Mouse (Mus musculus) heart, postnatal 14 days (tissue): ENCODE data around the gene Il18bp. TPM values are rescaled to one million over a fixed set of nuclear protein-coding genes. Genes with fewer than 3 reads are reported as not detected.
A peak's percentile ranks its signal among the peaks of the same experiment; 100 is the strongest.
"Not testable (repeated sequence)": the region's sequence is repeated elsewhere in the genome, so short reads cannot be mapped to it uniquely, and the experiment has no call there.

Experiments used
- DNase-seq, 2 experiments: peaks; one replicate each; pipeline ENCODE4 v3.0.0; 2021 to 2022
- intact Hi-C: fragments of 180-260 bp; cut with DNase I; formaldehyde crosslinking; loops from one replicate; pipeline ENCODE4 v1.15.1; 2025
- long read RNA-seq, 2 experiments: library from polyadenylated mRNA; stranded (forward); transcript quantifications; one replicate each; pipeline ENCODE4 v2.0.0; 2021
- total RNA-seq, 2 experiments: library from RNA; stranded (reverse); gene quantifications; 2 replicates each; pipeline ENCODE4 v1.2.3; 2021

Gene Il18bp
- 1 to 10 TPM; 5.1 to 6.4 TPM for total RNA-seq
- long read RNA-seq, experiment 1, partial matches to known transcripts: 3 of 6 reads
- long read RNA-seq, experiment 1, other reads (novel, unspliced or antisense): 1 of 6 reads
- long read RNA-seq, experiment 2, partial matches to known transcripts: 6 of 7 reads
- long read RNA-seq, experiment 2, other reads (novel, unspliced or antisense): 0 of 7 reads

DNA sequence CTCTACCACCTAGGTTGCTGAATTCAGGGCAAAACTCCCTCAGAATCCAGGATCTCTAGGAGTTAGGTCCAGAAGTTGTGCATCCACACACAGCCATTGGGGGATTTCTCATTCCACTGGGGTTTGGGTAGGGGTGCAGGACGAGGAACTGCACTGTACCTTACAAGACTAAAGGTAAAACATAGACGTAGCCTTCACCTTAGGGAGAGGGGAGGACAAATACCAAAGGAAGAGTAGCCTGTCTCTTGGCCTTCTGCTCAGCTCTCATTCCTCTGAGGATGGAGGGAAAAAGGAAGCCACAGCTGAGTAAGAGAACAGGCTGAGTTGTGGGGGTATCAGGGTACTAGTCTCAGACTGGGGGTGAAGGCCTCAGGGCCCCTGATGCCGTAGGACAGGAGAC lies at the start of gene Il18bp:
TSS of gene Il18bp (minus strand) at position 101 of the 400 bp plus-strand sequence.
- no peak for DNase-seq
- intact Hi-C loops: no loop called here

DNA sequence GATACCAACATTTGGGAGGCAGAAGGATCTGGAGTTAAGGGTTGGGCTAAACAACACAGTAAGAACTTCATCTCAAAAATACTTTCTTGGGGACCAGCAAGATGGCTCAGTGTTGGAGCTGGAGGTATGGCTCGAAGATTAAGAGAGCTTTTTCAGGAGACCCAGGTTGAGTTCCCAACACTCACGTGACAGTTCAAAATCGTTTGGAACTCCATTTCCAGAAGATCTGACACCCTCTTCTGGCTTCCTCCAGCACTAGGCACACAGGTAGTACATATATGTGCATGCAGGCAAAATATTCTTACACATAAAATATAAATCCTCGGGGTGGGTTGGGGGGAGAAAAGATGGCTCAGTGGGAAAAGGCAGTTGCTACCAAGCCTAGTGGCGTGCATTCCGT lies 47.9 kb upstream of the Il18bp start:
- intact Hi-C loops: no loop called here
- no peak for DNase-seq

DNA sequence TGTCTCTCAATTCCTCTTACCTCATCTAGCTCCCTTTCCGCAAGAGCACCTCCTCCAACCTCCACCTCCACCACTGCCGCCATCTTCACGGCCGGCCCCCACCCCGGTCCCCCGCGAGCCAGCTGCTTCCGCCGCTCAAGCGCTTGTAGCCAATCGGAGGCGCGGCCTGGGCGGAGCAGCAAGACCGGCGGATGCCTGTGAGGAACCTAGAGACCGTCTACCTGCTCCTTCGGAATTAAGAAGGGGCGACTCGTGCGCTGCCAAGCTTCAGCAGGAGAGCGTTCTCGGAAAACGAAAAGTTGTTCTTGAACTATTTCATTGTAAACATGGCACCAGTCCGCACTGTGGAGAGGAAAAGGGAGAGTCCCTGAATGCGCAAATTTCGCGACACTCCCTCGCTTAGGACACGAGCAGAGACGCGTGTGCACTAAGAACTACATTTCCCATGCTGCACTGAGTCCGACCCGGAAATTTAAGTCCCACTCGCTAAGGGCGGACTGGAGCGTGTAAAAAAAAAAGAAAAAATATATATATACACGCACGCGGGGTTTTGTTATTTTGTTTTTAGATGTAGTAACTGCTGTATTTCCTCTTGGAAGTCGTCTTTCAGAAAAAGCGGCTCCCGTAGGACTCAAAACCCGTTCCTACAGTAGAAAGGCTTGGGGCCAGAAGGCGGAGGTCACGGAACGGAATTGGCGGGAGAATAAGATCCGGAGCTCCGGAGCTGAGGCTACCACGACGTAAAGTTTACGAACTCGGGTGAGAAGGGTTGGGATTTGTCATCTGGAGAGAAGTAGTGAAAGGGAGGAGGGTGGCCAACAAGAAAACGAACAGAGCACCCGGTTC lies 46.8 kb upstream of the Il18bp start, which contains the start of the genes Rnf121, Xndc1 and Xntrpc:
TSS of gene Rnf121 (minus strand) at position 424 of the 846 bp plus-strand sequence.
TSS of gene Xndc1 (plus strand) at position 466 of the 846 bp plus-strand sequence.
TSS of gene Xntrpc (plus strand) at position 668 of the 846 bp plus-strand sequence.
- intact Hi-C loops: no loop called here

DNA sequence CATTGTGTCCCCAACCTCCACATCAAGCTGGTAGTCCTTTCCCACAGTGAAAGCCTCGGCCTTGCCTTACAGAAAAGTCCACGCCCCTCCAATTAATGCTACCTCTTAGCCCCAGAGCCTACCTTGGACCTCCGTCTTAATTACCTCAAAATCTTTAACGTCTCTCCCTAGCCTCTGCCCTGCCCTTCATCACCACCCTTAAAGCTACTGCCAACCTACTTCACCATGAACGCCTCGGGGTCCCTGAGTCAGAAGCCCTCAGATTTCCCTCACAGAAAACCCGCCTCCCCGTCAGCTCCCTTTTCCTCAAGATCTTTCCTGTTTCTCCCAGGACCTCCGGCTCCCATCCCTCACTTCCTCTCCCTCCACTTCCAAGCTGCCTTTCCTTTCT lies 46.2 kb upstream of the Il18bp start:
- intact Hi-C loops: no loop called here

More for the DNA sequence above, 46.8 kb upstream of the Il18bp start, which contains the start of the genes Rnf121, Xndc1 and Xntrpc:
- peak; percentile 92 to 93 for DNase-seq

DNA sequence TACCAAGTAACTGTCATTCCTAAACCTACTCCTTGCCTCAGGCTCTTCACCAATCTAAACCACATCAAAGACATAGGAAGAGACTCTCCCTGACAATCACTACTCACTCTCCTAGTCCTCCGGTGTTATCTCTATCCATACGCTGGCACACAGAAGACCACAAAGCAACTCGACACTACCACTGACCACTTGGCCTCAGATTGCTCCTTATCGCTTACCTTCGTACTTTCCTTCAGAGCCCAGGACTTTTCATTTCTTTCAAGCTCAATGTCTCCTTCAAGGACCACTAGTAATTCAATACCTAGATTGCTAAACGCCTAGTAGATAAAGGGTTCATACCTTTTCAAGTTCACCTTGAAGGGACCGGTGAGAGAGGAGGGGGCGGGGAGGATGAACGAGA lies 45.4 kb upstream of the Il18bp start:
- DNase-seq: no peak

More for the DNA sequence above, 46.2 kb upstream of the Il18bp start:
- DNase-seq: no peak

DNA sequence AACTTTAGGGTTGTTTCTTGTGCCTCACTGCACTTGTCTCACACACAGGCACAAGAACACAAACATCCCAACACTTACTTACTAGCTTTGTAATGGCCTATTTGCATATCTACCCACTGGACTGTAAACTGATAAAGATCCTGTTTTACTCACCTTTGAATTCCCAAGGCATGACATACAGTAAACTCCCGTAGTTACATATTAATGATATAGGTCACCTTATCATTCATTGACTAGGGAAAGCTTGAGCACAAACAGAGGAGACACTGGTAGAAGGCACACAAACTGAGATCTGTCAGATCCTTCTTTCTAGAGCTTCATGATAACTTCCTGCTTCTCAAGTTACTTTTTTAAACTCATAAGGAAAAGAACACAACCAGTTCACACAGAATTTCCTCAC lies 43.7 kb upstream of the Il18bp start:
- DNase-seq: no peak
- intact Hi-C loops: no loop called here

More for the DNA sequence above, 45.4 kb upstream of the Il18bp start:
- intact Hi-C loops: no loop called here

DNA sequence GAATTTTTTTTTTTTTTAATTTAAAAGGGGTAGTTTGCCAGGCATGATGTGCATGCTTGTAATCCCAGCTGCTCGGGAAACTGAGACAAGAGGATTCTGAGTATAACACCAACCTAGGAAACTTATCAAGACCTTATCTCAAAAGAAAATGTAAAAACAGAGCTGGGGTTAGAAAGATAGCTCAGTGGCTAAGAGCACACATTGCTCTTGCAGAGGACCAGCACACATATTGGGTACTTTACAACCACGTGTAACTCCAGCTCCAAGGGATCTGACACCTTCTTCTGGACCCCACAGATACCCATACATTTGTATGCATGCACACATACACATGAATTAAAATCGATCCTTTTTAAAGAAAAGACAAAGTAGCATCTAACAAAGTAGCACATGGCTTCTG lies 42.9 kb upstream of the Il18bp start:
- no peak for DNase-seq
- intact Hi-C loops: no loop called here

DNA sequence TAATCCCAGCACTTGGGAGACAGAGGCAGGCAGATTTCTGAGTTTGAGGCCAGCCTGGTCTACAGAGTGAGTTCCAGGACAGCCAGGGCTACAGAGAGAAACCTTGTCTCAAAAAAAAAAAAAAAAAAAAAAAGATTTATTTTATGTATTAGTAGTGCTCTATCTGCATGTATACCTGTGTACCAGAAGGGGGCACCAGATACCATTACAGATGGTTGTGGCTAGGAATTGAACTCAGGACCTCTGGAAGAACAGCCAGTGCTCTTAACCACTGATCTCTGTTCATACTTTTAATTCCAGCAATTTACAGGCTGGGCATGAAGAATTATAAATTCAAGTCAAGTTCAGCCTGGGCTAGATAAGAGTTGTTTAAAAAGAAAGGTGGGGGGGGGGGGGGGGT lies 30.0 kb upstream of the Il18bp start:
- DNase-seq, intact Hi-C loops: not testable (repeated sequence)

DNA sequence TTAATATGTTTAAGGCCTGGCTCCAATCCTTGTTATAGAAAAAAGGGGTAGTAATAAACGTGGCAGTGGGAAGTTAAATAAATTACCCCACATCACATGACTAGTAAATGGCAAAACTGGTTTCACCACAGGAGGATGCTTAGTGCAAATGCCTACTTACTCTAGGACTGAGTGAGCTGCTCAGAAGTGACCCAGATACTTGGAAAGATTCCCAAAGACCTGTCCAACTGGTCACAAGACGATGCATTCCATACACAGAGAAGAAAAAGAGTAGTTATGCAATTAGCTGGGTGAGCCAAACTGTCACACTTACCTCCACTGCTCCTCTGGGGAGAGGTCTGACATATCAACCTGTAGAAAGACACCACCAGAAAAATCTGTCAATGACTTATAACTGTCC lies 23.8 kb upstream of the Il18bp start:
- intact Hi-C loops: no loop called here
- no peak for DNase-seq

DNA sequence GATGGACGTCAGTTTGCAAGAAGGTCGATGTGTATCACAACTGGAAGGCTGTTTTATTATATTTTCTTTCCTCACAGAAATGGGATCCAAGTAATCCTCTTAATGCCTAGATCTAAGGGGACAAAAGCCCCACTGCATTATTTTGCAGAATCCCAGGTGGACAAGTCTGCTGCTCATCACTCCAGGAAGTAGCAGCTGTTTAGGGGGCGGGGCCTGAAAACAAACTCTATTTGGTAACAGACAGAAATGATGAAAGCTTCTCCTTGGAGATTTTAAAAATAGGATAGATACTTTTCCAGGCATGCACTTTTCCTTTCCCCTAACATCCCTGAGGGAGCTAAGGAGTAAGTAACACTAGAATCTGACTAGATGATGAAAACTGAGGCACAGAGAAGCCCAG lies 18.8 kb upstream of the Il18bp start:
- intact Hi-C loops: no loop called here
- DNase-seq: no peak

DNA sequence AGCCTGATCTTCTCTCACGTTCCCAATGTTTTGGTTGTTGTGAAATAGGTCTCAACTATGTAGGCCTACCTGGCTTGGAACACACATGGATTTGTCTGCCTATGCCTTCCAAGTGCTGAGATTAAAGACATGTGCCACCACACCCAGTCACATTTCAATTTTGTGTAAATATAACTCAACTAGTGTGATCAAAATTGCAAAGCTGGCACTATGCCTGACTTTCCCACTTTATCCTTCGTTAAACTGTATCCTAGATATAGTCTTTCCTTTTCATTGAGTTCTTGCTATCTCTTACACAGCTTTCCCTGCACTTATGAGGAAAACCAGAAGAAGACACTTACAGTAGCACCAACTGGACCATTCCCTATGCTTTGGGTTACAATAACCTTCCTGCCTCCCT lies 17.0 kb upstream of the Il18bp start:
- DNase-seq: no peak
- intact Hi-C loops: no loop called here

DNA sequence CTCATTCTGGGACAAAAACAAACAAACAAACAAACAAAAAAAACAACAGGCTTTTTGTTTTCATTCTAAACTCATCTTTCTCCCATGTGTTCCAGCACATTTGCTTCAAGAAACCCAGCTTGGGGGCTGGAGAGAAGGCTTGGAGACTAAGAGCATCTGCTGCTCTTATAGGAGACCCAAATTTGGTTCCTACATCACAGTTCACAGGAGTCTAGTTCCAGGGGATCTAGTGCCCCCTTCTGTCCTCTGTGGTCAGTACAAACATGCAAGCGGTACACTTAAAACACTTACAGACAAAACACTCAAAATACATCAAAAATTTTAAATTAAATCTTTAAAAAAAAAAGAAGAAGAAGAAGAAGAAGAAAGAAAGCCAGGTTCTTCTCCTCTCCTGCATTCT lies 16.4 kb upstream of the Il18bp start:
- DNase-seq: no peak
- intact Hi-C loops: no loop called here

DNA sequence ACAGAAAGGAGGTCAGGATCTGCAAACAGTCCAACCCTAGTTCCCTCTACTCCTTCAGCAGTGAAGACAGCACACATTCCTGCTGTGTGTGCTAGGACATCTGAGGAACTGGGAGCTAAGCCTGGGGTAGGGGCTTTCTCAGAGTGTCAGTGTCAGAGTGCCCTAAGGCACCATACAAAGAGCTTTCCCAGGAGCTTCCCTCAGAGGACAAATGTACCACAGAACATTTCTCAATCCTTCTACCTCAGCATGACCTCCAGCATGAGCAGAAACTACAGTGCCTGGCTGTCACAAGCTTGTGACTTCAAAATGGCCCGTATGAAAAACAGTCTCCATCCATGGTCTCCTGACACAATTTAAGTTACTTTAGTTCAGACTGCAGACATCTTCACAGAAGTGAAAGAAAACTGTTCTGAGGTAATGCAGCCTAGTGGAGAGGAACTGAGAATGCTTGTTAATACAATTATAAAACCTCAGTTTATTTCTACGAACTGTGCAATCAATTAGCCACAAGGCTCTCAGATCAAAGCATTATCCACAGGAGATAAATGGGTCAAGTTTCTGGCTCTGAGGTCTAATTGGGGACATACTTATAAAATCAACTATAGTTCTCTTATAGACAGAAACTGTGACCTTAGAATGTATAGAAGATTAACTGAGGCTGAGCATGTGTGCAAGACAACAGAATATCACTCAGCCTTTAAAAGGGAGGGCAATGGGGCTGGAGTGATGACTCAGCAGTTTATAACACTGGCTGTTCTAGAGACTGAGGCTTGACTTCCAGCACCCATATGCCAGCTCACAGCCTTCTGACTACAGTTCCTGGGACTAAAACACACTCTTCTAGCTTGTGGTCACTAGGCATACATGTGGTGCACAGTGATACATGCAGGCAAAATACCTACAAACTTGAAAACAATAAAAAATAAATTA lies 7.0 kb upstream of the Il18bp start:
- DNase-seq: no peak

DNA sequence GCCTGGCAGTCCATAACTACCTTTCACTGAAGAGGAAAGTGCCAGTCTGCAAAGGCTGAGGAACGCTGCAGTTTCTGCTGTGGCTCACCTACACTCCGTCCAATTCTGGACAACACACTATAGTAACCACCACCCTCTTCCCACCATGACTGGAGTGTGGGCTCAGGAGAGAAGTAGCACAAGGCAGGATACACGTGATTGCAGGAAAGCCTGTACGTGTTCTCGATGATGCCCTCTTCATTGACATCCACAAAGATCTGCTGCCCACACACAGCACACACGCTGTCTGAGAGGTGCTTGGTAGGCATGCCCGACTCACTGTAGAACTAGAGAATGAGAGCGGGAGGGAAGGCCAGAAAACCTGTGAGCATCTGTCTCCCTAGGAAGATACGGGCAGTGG lies 5.3 kb upstream of the Il18bp start:
- no peak for DNase-seq
- intact Hi-C loops: no loop called here

More for the DNA sequence above, 7.0 kb upstream of the Il18bp start:
- intact Hi-C loops: no loop called here

DNA sequence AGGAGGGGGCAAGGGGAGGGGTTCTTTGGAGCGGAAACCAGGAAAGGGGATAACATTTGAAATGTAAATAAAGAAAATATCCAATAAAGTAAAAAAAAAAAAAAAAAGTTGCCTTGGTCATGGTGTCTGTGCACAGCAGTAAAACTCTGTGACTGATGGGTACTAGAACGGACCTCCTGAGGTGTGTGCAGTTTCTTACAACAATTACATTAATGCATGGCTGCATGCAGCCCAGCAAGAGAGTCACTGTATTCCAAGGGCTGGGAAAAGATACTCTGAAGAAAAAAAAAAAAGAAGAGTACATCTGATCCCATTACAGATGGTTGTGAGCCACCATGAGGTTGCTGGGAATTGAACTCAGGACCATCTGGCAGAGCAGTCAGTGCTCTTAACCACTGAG lies 2.4 kb upstream of the Il18bp start:
- intact Hi-C loops: not testable (repeated sequence)

DNA sequence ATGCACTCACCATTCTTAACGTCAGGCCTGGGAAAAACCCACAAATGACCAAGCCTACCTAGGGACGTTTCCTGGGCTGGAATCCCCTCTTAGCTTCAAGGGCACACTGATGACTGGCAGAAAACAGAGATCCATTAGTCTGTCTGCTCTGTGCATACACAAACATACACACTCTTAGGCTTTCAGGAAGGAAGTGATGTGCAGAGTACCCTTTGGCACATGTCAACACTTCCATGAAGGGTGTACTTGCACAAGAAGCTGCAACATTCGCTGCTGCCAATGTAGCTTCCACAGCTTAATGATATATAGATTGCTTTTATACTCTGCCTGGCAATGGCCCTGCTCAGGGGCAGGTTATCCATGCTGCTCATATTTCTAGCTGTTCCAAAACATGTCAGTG lies 872 bp upstream of the Il18bp start:
- intact Hi-C loops: no loop called here
- no peak for DNase-seq

More for the DNA sequence above, 2.4 kb upstream of the Il18bp start:
- DNase-seq: not testable (repeated sequence)

DNA sequence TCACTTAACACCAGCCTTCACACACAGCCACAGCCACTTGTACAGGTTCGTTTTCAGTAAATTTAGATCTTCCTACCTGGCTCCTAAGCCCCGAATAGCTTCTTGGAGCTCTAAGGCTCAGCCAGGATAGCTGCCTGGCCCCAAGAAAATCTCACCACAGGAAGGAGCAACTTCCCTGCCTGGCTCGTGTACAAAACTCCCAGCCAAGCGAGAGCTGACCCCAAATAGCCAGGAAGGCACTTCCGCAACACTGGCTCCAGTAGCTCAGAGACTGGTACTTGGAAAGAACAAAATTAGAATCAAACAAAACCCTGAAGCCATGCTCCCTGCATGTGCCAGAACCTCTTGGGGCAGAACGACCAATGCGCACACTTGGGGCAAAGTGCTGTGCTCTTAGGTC lies 456 bp downstream of the Il18bp start:
- peak; percentile 44 for DNase-seq
- intact Hi-C loops: no loop called here

DNA sequence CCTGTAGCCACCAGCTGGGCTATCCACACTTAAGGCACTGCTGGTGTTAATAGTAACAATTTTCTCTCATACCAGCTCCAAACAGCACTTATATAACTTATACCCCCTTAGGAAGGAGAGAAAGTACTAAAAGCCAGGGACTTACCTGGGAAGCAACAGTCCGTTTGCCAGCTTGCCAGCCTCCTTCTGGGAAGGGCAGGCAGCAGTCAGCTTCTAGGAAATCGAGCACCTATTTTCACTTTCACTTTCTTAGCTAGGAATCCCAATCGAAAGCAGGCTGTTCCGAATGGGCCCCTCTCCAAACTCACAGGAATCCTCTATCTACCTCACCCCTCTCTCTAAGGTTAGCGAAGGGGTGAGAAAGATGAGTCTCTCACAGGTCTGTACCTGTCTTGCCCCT lies 1.0 kb downstream of the Il18bp start:
- peak in 1 of 2 experiments; percentile 34 for DNase-seq
- intact Hi-C loops: no loop called here

DNA sequence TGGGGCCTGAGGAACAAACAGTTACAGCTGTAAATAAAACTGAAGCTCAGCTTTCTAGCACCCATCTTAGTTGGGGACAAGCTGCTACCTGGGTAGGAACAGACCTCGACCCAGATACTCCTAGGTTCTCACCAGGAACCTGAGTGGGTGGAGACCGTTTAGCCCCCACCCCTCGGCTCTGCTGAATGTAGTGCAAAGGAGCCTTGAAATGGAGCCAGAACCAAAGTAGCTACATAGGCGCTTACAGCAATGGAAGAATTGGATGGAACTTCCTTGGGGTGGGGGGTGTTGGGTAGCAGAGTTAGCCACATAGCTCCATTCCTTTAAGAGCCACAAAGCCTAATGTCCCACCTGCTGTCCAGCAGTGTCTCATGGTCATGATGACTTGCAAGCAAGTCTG lies 1.6 kb downstream of the Il18bp start:
- no peak for DNase-seq
- intact Hi-C loops: no loop called here

DNA sequence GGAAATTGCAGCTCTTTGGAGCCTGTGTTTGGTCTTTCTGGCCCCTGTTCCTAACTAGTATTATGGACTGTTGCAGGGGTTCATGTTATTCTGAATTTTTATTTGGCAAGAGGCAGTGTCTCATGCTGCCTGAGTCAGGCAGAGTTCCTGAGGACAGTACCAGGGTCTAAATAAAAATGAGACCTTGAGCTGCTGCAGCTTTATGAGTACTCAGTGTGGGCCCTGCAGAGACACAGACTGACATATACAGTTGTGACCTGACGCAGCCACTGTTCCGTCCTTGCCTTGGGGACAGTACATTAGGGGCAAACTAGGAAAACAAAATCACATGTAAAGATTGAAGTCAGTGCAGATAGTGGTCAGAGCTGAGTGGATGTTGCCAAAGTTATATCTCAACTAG lies 3.5 kb downstream of the Il18bp start:
- DNase-seq: no peak
- intact Hi-C loops: no loop called here

DNA sequence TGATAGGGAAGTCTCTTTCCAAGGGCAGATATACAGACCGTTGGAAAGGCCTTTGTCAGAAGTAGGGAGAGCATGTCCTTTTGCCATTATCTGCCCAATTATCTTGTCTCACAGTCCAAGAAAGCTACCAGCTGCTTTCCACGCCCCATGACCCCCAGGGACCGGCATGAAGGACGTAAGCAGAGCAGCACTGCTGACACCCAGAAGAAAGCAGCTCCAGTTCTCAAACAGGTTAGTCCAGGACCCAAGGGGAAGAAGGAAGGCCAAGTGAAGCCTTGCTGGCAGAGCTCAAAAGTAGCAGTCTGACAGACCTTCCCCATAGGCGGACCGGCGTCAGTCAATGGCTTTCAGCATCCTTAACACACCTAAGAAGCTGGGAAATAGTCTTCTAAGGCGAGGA lies 5.1 kb downstream of the Il18bp start:
- DNase-seq: no peak
- intact Hi-C loops: no loop called here
